Mouse (Mus musculus): ENCODE data around the gene Plxnd1.

DNA sequence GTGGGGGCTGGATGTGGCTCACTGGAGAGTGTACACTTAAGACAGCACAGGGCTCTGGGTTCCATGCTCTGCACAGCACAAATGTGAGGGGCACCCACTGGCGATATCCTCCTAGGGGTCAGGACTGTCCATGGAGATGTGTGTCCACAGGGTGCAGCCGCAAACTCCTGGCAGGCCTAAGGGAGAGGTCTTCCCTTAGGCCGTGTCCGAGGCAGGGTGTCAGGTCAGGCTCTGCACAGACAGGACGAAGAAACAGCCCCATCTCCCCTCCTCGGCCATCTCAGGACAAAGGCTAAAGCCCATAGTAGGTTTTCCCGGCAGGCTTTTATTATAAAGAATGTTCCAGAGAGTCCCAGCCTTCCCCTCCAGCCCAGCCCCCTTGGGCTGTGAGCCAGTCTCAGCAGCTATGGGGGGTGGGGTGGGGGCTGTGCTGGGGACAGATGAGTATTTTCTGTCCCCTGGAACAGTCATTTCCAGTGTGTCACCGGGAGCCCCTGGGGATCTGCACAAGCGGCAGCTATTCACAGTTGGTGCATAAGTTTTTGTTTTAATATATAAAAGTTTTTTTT lies 40.2 kb downstream of the Plxnd1 start:
- TF ChIP-seq CTCF (IDR thresholded peaks at IDR 0.05; ENCODE audit: extremely low read depth, insufficient read depth, low read length) (no peak), POLR2A (IDR thresholded peaks at IDR 0.05; ENCODE audit: extremely low read depth, insufficient read depth, low read length) (no peak)

All from cortical plate, adult 2 months (tissue).